Mouse (Mus musculus) neural tube, embryonic 11.5 days (tissue): ENCODE results near the gene Fam198b. TPM values are rescaled to one million over a fixed set of nuclear protein-coding genes. Genes with fewer than 3 reads are reported as not detected.

ENCODE experiments used
- ATAC-seq: fragments of 200-750 bp; cut with Nextera tagmentation; 2 replicates; pipeline ENCODE4 v1.8.0; 2017; ENCODE audit warnings: moderate number of reproducible peaks, mild to moderate bottlenecking, moderate TSS enrichment, moderate library complexity; ENCODE audit not compliant: insufficient read depth, low FRiP score, low TSS enrichment
- DNase-seq: peaks from one replicate; pipeline ENCODE4 v3.0.0-alpha.2; 2015; ENCODE audit warnings: low spot score
- H3K27ac ChIP-seq: fragments of 300-500 bp; sonication (generic); 2 replicates; pipeline ENCODE4 v1.5.1; 2014; ENCODE audit warnings: low read depth, mild to moderate bottlenecking, low read length
- H3K27me3 ChIP-seq: fragments of 300-500 bp; sonication (generic); 2 replicates; pipeline ENCODE4 v1.6.1; 2014; ENCODE audit warnings: mild to moderate bottlenecking, low read length, mixed read lengths; ENCODE audit not compliant: control insufficient read depth, insufficient read depth
- H3K36me3 ChIP-seq: fragments of 300-500 bp; sonication (generic); 2 replicates; pipeline ENCODE4 v1.6.1; 2014; ENCODE audit warnings: mild to moderate bottlenecking, low read length, moderate library complexity, mixed read lengths; ENCODE audit not compliant: control insufficient read depth, insufficient read depth
- H3K4me1 ChIP-seq: fragments of 300-500 bp; sonication (generic); 2 replicates; pipeline ENCODE4 v1.6.1; 2014; ENCODE audit warnings: low read length, mixed read lengths; ENCODE audit not compliant: control insufficient read depth, insufficient read depth
- H3K4me2 ChIP-seq: fragments of 300-500 bp; sonication (generic); 2 replicates; pipeline ENCODE4 v1.6.1; 2014; ENCODE audit warnings: low read depth, mild to moderate bottlenecking, moderate library complexity
- H3K4me3 ChIP-seq: fragments of 300-500 bp; sonication (generic); 2 replicates; pipeline ENCODE4 v1.5.1; 2014; ENCODE audit warnings: low read depth, low read length
- H3K9ac ChIP-seq: fragments of 300-500 bp; sonication (generic); 2 replicates; pipeline ENCODE4 v1.6.1; 2014; ENCODE audit warnings: mild to moderate bottlenecking, low read length
- H3K9me3 ChIP-seq: fragments of 300-500 bp; sonication (generic); 2 replicates; pipeline ENCODE4 v1.6.1; 2016; ENCODE audit warnings: low read length; ENCODE audit not compliant: control insufficient read depth
- WGBS: fragments of 180-500 bp; shearing (Covaris S2); extraction: QIAGEN DNeasy Blood & Tissue Kit; methylation state at CpG from one replicate; pipeline ENCODE4 v1.1.7; 2014; 5-methylcytosine and 5-hydroxymethylcytosine counted together
- polyA plus RNA-seq: library from polyadenylated mRNA; unstranded; fragments of >200 nt; fragmentation: Nextera tagmentation; extraction: Ambion mirVana; gene quantifications from 2 replicates; pipeline ENCODE4 v1.2.1, GENCODE M21; 2014

The Fam198b gene
- polyA plus RNA-seq, 1 experiment from 2014 or later, result 5.5 TPM

DNA sequence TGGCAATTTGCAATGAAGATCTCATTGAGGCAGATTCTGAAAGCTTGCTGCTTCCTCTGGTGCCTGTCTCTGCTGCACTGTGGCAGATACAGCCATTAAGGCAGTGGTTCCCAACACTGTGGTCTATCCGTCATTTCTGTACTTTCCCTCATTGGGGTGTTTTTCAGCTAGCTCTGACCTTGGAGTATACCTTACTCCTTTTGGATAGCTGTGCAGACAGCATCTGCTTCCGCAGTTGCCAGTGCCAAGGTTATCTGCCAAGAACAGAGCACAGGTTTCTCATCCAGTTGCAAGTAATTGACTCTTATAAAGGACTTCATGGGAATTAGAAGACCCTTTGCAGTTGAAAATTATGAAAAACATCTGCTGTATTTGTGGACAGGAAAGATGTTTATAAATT, 85.7 kb downstream of the Fam198b start:
- Histone ChIP-seq H3K4me1 (no peaks in the 10 kb centered on the region), H3K27me3 (no peaks in the 10 kb centered on the region), H3K9me3 (no peaks in the 10 kb centered on the region), H3K4me3 (no peak overlapping the region), H3K36me3 (no peaks in the 10 kb centered on the region), H3K4me2 (no peak overlapping the region), H3K27ac (no peak overlapping the region), H3K9ac (no peak overlapping the region)
- no peak for ATAC-seq
- 86% methylated on average over 2 of the region's 2 CpGs for WGBS
- no peak for DNase-seq

DNA sequence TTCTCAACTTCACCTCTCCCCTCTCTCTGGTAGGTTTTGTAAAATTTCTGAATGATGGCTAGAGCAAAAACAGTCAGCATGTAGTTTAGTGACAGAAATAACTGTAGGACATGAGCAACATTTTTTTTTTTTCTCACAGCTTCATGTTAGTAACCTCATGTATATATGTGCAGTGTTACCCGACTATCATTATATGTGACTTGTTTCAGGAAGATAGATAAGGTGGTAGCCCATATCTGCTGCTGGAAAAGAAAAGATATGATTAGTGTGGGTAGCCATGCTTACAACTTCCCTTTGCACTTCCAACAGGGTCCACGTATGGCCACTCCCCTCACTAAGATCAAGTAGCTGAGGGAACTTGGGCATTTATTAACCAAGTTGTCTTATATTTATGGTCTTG, 86.2 kb downstream of the Fam198b start:
- WGBS, result 87% methylated on average over 2 of the region's 2 CpGs

DNA sequence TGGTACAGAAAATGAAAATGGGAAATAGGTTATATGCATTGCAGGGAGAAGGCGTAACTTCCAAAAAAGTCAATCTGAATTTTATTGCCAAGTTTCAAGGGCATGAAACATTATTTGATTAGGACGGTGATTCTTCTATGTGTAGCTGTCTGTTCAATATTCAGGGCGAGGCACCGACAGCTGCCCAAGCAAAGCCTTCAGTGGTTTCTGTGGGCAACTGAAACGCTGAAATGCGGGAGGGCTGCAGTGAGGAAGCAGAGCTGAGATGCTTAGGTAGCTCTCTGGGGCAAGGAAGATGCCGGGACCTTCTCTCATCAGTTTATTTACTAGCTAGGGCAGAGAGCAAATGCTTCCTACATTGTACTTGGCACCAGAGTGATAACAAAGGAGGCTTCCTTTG, 87.2 kb downstream of the Fam198b start:
- whole genome bisulfite sequencing, result 77% methylated on average over 7 of the region's 7 CpGs
- no peak for ATAC-seq
- no peak overlapping the region for H3K4me3 ChIP-seq
- H3K4me1 ChIP-seq, result no peaks in the 10 kb centered on the region
- H3K9me3 ChIP-seq, result no peaks in the 10 kb centered on the region
- no peak overlapping the region for H3K4me2 ChIP-seq
- H3K27ac ChIP-seq, result no peak overlapping the region
- no peaks in the 10 kb centered on the region for H3K27me3 ChIP-seq
- no peak overlapping the region for H3K9ac ChIP-seq
- no peaks in the 10 kb centered on the region for H3K36me3 ChIP-seq
- DNase-seq, result no peak

More for the DNA sequence above, 86.2 kb downstream of the Fam198b start:
- Histone ChIP-seq H3K9ac (no peak overlapping the region), H3K36me3 (no peaks in the 10 kb centered on the region), H3K27me3 (no peaks in the 10 kb centered on the region), H3K27ac (no peak overlapping the region), H3K4me2 (no peak overlapping the region), H3K4me1 (no peaks in the 10 kb centered on the region), H3K4me3 (no peak overlapping the region), H3K9me3 (no peaks in the 10 kb centered on the region)
- DNase-seq (no peak), ATAC-seq (no peak)

DNA sequence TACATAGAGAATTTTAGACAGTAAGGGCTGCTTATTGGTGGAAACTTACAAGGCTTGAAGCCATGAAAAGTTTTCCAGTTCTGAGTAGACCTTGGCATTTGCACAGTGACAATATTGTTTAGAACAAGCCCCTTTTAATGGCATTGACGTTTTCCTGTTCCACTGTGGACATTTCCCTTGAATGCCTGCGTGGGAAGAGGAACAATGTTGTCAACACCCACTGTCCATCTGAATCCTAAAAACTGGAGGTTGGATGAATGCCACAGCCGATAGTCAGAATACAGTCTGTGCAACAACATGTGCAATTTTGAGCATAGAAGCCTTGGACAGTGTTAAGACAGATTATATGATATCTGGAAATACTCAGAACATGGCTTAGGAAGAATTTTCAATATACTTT, 92.5 kb downstream of the Fam198b start:
- Histone ChIP-seq H3K27ac (no peak overlapping the region), H3K4me2 (no peak overlapping the region), H3K9ac (no peak overlapping the region), H3K4me3 (no peak overlapping the region), H3K36me3 (no peaks in the 10 kb centered on the region), H3K4me1 (no peaks in the 10 kb centered on the region), H3K9me3 (no peaks in the 10 kb centered on the region), H3K27me3 (no peaks in the 10 kb centered on the region)
- ATAC-seq (no peak), DNase-seq (no peak)
- WGBS, result 68% methylated on average over 3 of the region's 3 CpGs

DNA sequence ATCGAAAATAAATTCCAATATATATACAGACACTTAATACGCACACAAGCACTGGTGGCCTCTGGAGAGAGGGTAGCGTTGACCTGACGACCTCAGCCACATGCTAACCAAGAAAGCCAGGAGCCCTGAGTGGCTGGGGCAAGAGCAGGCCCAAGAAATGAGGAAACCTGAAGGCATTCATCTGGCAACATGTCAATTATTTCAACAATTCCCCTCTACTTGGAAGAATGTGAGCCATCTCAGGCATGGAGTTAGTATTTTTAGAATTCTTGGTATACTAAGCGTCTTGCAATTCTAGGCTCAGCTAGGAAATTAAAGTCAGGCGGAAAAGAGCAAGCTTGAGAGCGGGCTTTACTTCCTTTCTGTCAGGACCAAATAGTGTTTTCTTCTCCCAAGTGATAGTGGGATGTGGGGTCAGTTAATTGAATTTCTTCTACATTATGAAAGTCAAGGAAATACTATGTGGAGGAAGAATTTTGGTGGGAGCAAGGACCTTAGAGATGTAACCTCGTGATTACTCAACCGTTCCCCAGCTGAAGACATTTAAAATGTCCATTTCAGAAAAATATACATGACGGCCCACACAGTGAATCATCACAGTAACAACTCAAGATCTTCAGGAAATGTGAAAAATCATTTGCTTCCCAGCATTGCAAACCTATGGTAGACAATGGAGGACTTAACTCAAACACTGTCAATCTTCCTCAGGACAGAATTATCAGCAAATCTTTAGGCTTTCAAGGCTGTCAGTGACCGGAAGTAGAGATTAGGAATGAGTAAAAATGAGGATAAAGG, 93.5 kb downstream of the Fam198b start:
- DNase-seq (no peak), ATAC-seq (no peak)
- Histone ChIP-seq H3K4me2 (no peak overlapping the region), H3K27me3 (no peaks in the 10 kb centered on the region), H3K9me3 (no peaks in the 10 kb centered on the region), H3K9ac (no peak overlapping the region), H3K27ac (no peak overlapping the region), H3K36me3 (no peaks in the 10 kb centered on the region), H3K4me1 (no peaks in the 10 kb centered on the region), H3K4me3 (no peak overlapping the region)
- 78% methylated on average over 11 of the region's 11 CpGs for WGBS

DNA sequence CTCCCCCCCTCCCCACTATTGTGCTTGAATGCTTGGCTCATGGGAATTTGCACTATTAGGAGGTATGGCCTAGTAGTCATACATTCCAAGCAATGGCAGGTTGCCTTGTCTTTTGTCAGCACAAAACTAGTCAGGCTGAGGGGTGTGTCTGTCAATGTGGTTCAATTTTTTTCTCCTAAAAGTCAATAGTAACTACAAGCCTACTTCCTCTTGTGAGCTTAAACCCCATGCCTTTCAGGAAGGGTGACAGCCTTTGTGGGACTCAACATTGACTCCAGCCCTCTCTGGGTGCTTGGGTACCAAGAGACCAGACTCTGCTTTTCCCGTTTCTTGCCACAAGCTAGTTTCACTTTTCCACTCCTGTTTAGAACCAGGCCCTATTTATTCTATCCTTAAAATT, 96.4 kb downstream of the Fam198b start:
- 90% methylated on average over 1 of the region's 1 CpGs for WGBS
- Histone ChIP-seq H3K4me3 (no peak overlapping the region), H3K9me3 (no peaks in the 10 kb centered on the region), H3K27ac (no peak overlapping the region), H3K4me1 (no peaks in the 10 kb centered on the region), H3K36me3 (no peaks in the 10 kb centered on the region), H3K9ac (no peak overlapping the region), H3K27me3 (no peaks in the 10 kb centered on the region), H3K4me2 (no peak overlapping the region)
- ATAC-seq (no peak), DNase-seq (no peak)

DNA sequence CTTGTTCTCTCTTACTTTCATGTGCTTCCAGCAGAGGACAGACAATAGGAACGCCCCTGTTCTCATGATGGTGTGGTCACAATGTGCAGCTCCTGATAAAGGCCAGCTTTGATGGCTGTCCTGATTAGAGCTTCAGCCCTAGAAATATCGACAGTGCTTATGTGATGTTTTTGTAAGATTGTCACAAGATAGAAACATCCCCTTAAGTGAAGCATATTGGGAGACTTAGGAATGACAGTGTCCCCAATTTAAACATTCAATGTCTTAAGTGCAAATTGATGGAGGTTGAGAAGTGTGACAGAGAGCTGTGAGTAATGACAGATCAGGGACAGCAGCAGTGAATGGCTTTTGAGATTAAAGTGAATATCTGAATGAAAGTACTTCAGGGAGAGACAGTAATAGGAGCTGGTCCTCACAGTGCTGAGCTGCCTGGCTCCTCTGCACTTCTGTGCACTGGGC, 99.7 kb downstream of the Fam198b start:
- ATAC-seq, result no peak
- H3K27me3 ChIP-seq, result no peaks in the 10 kb centered on the region
- no peak for DNase-seq
- H3K9ac ChIP-seq, result no peak overlapping the region
- no peak overlapping the region for H3K4me3 ChIP-seq
- no peaks in the 10 kb centered on the region for H3K9me3 ChIP-seq
- H3K27ac ChIP-seq, result no peak overlapping the region
- H3K36me3 ChIP-seq, result no peaks in the 10 kb centered on the region
- no peaks in the 10 kb centered on the region for H3K4me1 ChIP-seq
- 82% methylated on average over 2 of the region's 2 CpGs for WGBS
- no peak overlapping the region for H3K4me2 ChIP-seq

DNA sequence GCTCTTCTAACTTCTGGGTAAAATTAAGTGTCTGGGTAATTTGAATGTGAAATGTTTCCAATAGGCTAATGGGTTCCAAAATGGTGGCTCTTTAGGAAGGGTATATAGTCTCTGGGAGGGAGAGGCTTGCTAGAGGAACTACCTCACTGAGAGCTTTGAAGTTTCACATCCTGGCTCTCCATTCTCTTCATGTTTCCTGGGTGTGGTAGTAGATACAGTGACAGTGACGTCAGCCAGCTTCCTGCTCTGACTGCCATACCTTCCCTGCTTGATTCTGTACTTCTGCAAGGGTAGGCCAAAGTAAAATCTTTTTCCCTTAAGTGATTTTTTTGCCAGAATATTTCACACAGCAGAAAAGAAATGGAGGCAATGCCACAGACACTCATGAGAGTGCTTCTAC, 100.2 kb downstream of the Fam198b start:
- H3K4me1 ChIP-seq, result no peaks in the 10 kb centered on the region
- no peaks in the 10 kb centered on the region for H3K36me3 ChIP-seq
- H3K4me2 ChIP-seq, result no peak overlapping the region
- no peaks in the 10 kb centered on the region for H3K9me3 ChIP-seq
- DNase-seq (no peak), ATAC-seq (no peak)
- 79% methylated on average over 1 of the region's 1 CpGs for WGBS
- no peaks in the 10 kb centered on the region for H3K27me3 ChIP-seq
- no peak overlapping the region for H3K9ac ChIP-seq
- H3K4me3 ChIP-seq, result no peak overlapping the region
- no peak overlapping the region for H3K27ac ChIP-seq

DNA sequence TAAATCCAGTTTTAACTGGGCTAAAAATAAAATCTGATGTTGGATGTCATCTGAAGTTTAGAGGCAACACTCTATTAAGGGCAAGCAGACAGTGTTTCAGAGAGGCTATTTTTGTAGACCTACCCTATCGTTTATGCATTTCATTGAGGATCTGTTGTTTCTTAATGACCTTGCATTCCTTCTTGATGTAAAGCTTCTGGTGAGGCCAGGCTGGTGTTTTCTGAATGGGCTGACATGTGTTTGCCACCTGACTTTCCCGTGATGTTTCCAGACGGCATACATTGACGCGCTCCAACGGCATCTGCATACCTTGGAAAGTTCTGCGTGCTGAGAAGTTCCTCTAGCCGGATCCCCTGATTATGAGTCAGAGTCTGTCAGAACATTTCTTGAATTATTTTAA, 104.9 kb downstream of the Fam198b start:
- no peaks in the 10 kb centered on the region for H3K27me3 ChIP-seq
- 59% methylated on average over 8 of the region's 8 CpGs for WGBS
- no peak overlapping the region for H3K4me3 ChIP-seq
- peak; percentile 26 for DNase-seq
- no peaks in the 10 kb centered on the region for H3K9me3 ChIP-seq
- ATAC-seq, result no peak
- H3K36me3 ChIP-seq, result no peaks in the 10 kb centered on the region
- no peak overlapping the region for H3K4me2 ChIP-seq
- H3K27ac ChIP-seq, result no peak overlapping the region
- no peaks in the 10 kb centered on the region for H3K4me1 ChIP-seq
- H3K9ac ChIP-seq, result no peak overlapping the region
